Mouse (Mus musculus): ENCODE measurements around the gene Fam169b. TPM values are rescaled to one million over a fixed set of nuclear protein-coding genes. Genes with fewer than 3 reads are reported as not detected.
"Not testable (repeated sequence)": the region's sequence is repeated elsewhere in the genome, so short reads cannot be mapped to it uniquely, and the experiment has no call there.

The Fam169b gene
- polyA plus RNA-seq, 1 experiment = not detected

DNA sequence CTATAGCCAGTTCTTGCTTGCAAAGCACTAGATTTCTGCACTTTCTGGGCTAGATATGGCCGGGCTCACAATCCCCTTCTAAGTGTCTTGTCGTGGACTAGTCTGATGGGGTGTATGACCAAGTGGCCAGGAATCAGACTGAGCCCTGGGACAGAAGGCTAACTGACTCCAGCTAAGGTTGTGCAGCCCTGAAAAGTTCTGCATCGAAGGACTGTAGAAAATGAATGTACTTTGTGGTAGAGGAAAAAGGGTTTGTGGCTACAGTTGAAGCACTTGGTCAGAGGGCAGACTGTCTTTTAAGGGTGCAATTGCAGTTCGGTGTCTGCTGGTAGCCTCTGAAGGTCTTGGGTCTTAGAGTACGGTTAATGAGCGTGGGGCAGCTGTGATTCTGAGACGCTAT is 5.8 kb downstream of the Fam169b start:
- Histone ChIP-seq H3K4me3 (ENCODE audit: insufficient read depth, low read depth, low read length) (no peak overlapping the region), H3K4me1 (ENCODE audit: control insufficient read depth, insufficient read depth, low read length) (peaks cover 9% of the 10 kb centered on the region)
- 96% methylated on average over 7 of the region's 7 CpGs for WGBS

DNA sequence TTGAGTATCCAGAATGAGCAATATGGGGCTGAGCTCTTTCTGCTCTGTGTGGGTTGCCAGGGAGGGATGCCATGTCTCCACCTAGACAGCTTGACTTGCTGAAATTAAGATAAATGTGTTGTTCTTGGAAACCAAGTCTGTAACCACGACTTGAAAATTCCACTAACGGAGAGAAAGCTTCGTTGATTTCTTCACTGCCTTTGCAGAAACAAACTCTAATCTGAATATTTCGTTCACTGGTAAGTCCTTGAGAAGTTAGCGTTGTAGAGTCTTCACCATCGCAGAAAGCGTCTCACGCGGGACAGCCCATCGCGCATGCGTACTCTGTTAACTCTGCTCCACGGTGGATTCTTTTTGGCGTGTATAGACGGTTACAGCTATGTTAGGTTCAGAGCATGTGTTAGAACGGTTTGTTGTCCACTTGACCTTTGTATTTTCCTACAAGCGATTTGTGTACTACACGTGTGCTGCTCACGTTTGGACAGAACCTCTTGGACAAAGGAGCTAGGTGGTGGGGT is 6.8 kb downstream of the Fam169b start:
- H3K4me1 ChIP-seq (ENCODE audit: control insufficient read depth, insufficient read depth, low read length) = peaks cover 9% of the 10 kb centered on the region
- no peak for TF ChIP-seq POLR2A (IDR thresholded peaks at IDR 0.05; ENCODE audit: insufficient read depth, low read depth, low read length)
- TF ChIP-seq CTCF (IDR thresholded peaks at IDR 0.05; ENCODE audit: insufficient read depth, low read depth, low read length) = no peak
- no peak overlapping the region for H3K4me3 ChIP-seq (ENCODE audit: insufficient read depth, low read depth, low read length)
- no peak overlapping the region for H3K27ac ChIP-seq (ENCODE audit: insufficient read depth, low read depth, low read length)
- WGBS = 92% methylated on average over 19 of the region's 19 CpGs

More for the DNA sequence above, 5.8 kb downstream of the Fam169b start:
- TF ChIP-seq POLR2A (IDR thresholded peaks at IDR 0.05; ENCODE audit: insufficient read depth, low read depth, low read length) = no peak
- no peak for TF ChIP-seq CTCF (IDR thresholded peaks at IDR 0.05; ENCODE audit: insufficient read depth, low read depth, low read length)
- no peak overlapping the region for H3K27ac ChIP-seq (ENCODE audit: insufficient read depth, low read depth, low read length)

DNA sequence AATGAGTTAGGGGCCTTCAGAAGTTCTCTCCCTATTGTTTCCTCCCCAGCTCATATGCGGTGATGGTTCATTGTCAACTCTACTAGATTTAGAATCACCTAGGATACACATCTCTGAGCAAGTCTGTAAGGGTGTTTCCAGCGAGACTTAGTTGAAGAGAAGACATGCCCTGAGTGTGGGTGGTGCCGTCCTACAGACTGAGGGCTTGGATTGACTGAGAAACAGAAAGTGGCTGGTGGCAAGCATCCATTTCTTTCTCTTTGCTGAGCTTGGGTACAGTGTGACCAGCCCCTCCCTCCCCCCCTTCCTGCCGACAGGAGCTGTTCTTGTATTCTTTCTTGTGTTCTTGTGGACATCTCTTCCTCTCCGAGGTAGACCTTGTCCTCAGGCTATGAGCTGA is 7.7 kb downstream of the Fam169b start:
- whole genome bisulfite sequencing = 67% methylated on average over 5 of the region's 5 CpGs
- no peak overlapping the region for H3K27ac ChIP-seq (ENCODE audit: insufficient read depth, low read depth, low read length)
- peaks cover 1% of the 10 kb centered on the region; the same call in 1 of the 2 replicates for H3K4me1 ChIP-seq (ENCODE audit: control insufficient read depth, insufficient read depth, low read length)
- no peak overlapping the region for H3K4me3 ChIP-seq (ENCODE audit: insufficient read depth, low read depth, low read length)
- TF ChIP-seq CTCF (IDR thresholded peaks at IDR 0.05; ENCODE audit: insufficient read depth, low read depth, low read length) = no peak

DNA sequence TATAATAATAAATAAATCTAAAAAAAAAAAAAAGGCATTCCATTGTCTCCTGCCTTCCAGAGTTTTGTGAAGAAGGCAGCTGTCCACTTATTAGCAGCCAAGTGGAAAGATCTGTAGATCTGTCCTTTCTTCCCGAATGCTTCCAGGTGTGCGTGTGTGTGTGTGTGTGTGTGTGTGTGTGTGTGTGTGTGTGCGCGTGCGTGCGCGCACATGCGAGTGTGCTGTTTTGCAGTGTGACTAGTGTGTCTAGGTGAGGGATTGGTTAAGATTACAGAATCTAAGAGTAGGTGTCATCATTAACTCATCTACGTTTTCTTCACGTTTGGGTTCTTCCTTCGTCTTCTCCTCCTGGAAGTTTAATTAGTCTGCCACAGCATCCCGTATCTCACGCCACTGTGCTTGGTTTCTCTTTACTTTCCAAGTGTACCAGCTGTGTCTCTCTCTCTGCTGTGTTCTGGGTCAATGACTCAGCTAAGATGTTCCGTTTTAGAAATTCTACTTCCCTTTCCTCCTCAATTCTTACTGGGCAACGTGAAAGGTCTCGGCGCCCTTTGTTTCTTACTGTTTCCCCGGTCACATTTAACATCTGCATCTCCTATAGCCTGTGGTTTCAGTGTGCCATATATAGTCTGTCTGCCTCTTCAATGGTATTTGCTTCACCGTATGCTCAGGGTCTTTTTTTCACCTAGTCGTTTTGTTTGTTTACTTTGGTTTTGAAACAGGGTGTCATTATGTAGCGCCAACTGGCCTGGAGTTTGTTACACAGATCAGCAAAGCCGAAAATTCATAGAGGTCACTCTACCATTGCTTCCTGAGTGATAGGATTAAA is 8.9 kb downstream of the Fam169b start:
- Histone ChIP-seq H3K4me1 (ENCODE audit: control insufficient read depth, insufficient read depth, low read length) (no peaks in the 10 kb centered on the region), H3K4me3 (ENCODE audit: insufficient read depth, low read depth, low read length) (no peak overlapping the region), H3K27ac (ENCODE audit: insufficient read depth, low read depth, low read length) (no peak overlapping the region; the same call in 1 of the 2 replicates)
- 82% methylated on average over 22 of the region's 22 CpGs for WGBS
- TF ChIP-seq POLR2A (IDR thresholded peaks at IDR 0.05; ENCODE audit: insufficient read depth, low read depth, low read length) = no peak
- no peak for TF ChIP-seq CTCF (IDR thresholded peaks at IDR 0.05; ENCODE audit: insufficient read depth, low read depth, low read length)

DNA sequence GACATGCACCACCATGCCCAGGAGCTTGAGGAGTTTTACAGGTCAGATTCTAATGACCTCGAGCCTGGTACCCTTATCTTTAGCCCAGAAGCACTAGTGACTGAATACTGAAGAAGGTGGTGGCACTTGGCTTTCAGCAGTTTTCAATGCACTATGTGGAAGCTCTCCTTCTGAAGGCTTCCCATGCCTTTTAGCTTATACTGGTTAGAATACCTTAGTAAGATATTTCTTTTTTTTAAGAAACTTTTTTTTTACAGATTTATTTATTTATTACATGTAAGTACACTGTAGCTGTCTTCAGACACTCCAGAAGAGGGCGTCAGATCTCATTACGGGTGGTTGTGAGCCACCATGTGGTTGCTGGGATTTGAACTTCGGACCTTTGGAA is 9.5 kb downstream of the Fam169b start:
- whole genome bisulfite sequencing = 85% methylated on average over 4 of the region's 4 CpGs
- H3K4me1 ChIP-seq (ENCODE audit: control insufficient read depth, insufficient read depth, low read length); H3K4me3 ChIP-seq (ENCODE audit: insufficient read depth, low read depth, low read length); H3K27ac ChIP-seq (ENCODE audit: insufficient read depth, low read depth, low read length): not testable (repeated sequence)

DNA sequence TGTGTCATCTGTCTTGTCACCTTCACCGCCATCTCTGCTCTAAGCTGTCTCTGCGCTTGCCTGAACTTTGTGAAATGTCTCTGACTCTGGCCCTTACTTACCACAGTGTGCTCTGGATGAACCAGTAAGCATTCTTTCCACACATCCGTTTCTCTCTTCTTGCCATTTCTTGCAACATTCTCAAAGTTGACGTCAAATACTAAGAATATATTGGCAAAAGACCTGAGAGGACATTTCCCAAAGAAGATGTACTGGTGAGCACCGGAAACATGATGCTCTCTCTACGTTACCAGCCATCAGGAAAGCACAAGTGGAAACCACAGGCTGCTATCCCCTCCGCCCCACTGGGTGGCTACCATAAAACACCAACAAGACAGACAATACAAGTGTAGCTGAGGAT is 10.1 kb downstream of the Fam169b start:
- TF ChIP-seq POLR2A (IDR thresholded peaks at IDR 0.05; ENCODE audit: insufficient read depth, low read depth, low read length) = no peak
- TF ChIP-seq CTCF (IDR thresholded peaks at IDR 0.05; ENCODE audit: insufficient read depth, low read depth, low read length) = no peak
- Histone ChIP-seq H3K4me1 (ENCODE audit: control insufficient read depth, insufficient read depth, low read length) (no peaks in the 10 kb centered on the region), H3K27ac (ENCODE audit: insufficient read depth, low read depth, low read length) (no peak overlapping the region), H3K4me3 (ENCODE audit: insufficient read depth, low read depth, low read length) (no peak overlapping the region)
- WGBS = 93% methylated on average over 7 of the region's 7 CpGs

DNA sequence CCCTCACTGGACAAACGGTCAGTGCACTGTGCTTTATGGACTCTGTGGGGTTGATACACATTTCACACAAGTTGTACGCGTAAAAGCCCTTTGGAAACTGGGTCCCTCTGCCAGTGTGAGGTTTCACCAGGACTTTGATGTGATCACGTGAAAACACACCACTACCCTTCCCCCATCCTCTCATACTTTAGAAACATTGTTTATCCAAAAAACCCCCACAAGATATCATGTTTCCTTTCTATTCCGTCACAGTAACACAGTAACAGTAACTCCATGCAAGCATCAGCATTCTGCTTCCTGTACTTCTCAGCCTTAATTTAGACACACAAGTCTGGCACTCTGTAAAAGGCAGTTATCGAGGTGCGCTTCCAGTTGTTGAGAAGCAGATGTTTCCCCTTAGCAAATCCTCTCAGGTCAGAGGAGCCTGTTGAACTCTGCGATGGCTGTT is 12.2 kb downstream of the Fam169b start:
- no peak for TF ChIP-seq POLR2A (IDR thresholded peaks at IDR 0.05; ENCODE audit: insufficient read depth, low read depth, low read length)
- 82% methylated on average over 8 of the region's 8 CpGs for WGBS
- Histone ChIP-seq H3K4me3 (ENCODE audit: insufficient read depth, low read depth, low read length) (no peak overlapping the region), H3K4me1 (ENCODE audit: control insufficient read depth, insufficient read depth, low read length) (no peaks in the 10 kb centered on the region), H3K27ac (ENCODE audit: insufficient read depth, low read depth, low read length) (no peak overlapping the region)

DNA sequence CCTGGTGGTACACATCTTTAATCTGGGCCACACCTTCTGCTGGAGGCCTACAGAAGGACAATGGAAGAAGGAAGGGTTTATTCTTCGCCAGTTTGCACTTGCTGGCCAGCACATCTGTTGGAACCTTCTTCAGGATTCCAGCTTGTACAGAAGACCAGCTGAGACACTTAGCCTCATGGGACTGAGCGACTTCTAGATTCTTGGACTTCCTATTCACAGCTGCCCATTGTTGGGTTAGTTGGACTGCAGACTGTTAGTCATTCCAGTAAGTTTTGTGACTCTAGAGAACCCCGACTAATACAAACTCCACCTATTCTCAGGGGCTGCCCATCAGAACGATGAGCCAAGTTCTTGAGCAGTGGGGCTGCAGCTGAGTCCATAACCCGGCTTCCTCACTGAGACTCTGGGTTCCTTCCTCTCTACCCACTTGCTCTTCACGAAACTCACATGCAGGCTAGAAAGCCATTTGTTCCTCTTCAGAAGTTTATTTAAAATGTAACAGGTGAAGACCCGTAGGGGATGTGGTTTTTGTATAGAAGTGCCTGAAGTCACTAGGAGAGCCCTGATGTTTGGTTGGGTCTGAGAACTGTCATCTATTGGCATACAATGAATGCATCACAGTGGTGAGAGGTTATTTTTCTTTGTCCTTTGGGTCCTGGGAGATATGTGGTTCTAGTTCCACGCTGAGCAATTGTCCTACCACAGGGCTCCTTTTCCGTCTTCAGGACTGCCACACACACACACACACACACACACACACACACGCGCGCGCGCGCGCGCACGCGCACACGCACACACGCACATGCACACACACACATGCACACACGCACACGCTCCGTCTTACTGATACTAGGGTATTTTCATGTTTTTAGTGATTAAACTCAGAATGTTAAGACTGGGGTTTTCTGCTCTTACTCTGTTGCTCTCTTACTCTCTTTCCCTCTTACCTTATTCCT is 13.2 kb downstream of the Fam169b start:
- TF ChIP-seq POLR2A (IDR thresholded peaks at IDR 0.05; ENCODE audit: insufficient read depth, low read depth, low read length) (no peak), CTCF (IDR thresholded peaks at IDR 0.05; ENCODE audit: insufficient read depth, low read depth, low read length) (no peak)
- Histone ChIP-seq H3K4me1 (ENCODE audit: control insufficient read depth, insufficient read depth, low read length) (no peaks in the 10 kb centered on the region), H3K27ac (ENCODE audit: insufficient read depth, low read depth, low read length) (no peak overlapping the region), H3K4me3 (ENCODE audit: insufficient read depth, low read depth, low read length) (no peak overlapping the region)
- 92% methylated on average over 24 of the region's 24 CpGs for WGBS

DNA sequence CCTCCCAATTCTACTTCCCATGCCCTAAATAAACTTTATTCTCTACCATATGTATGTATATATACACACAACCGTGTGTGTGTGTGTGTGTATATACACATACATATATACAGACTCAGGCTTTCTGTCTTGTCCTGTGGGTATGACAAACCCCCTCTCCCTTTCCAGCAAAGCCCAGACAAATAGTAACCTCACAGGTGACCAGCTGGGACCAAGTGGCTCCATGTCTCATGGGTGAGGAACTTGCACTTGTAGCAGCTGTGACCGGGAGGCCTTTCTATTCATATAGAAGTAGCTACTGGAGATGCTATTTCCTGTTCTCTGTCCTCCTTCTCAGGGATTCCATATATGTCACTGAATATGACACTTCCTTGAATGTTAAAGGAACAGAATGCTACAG is 13.9 kb downstream of the Fam169b start:
- no peaks in the 10 kb centered on the region for H3K4me1 ChIP-seq (ENCODE audit: control insufficient read depth, insufficient read depth, low read length)
- no peak overlapping the region for H3K4me3 ChIP-seq (ENCODE audit: insufficient read depth, low read depth, low read length)
- H3K27ac ChIP-seq (ENCODE audit: insufficient read depth, low read depth, low read length) = no peak overlapping the region
- WGBS = 90% methylated on average over 2 of the region's 2 CpGs
- TF ChIP-seq CTCF (IDR thresholded peaks at IDR 0.05; ENCODE audit: insufficient read depth, low read depth, low read length) (no peak), POLR2A (IDR thresholded peaks at IDR 0.05; ENCODE audit: insufficient read depth, low read depth, low read length) (no peak)

DNA sequence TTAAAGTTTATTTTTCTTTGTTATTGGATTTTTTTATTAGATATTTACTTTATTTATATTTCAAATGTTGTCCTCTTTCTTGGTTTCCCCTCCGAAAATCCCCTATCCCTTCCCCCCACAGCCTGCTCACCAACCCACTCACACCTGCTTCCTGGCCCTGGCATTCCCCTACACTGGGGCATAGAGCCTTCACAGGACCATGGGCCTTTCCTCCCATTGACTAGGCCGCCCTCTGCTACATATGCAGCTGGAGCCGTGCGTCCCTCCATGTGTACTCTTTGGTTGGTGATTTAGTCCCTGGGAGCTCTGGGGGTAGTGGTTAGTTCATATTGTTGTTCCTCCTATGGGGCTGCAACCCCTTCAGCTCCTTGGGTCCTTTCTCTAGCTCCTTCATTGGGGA is 14.4 kb downstream of the Fam169b start:
- 95% methylated on average over 4 of the region's 4 CpGs for WGBS
- H3K27ac ChIP-seq (ENCODE audit: insufficient read depth, low read depth, low read length); H3K4me3 ChIP-seq (ENCODE audit: insufficient read depth, low read depth, low read length); H3K4me1 ChIP-seq (ENCODE audit: control insufficient read depth, insufficient read depth, low read length): not testable (repeated sequence)

Measured in olfactory bulb, adult 2 months (tissue).